Mouse (Mus musculus) bone marrow, adult 2 months (tissue): ENCODE results near the gene S100a3.

Experiments used
- CTCF ChIP-seq: fragments of 200-500 bp; IDR thresholded peaks from 2 replicates; pipeline ENCODE4 v1.5.1; 2011; ENCODE audit warnings: low read length, control low read depth; ENCODE audit not compliant: control insufficient read depth, insufficient read depth
- POLR2A ChIP-seq: fragments of 200-500 bp; IDR thresholded peaks from 2 replicates; pipeline ENCODE4 v1.6.1; 2011; ENCODE audit warnings: low read depth, mild to moderate bottlenecking, control low read depth, low read length, borderline replicate concordance; ENCODE audit not compliant: control insufficient read depth

GRCm38 (mm10) chr3:90614611-90615251 is 54.4 kb downstream of the S100a3 start:
- TF ChIP-seq POLR2A (no peak), CTCF (no peak)
